Mouse (Mus musculus): Measurements from ENCODE around the gene Pjvk.

GRCm38 (mm10) chr2:76654646-76655045 is 6.4 kb downstream of the Pjvk start:
- TF ChIP-seq CTCF (IDR thresholded peaks at IDR 0.05; ENCODE audit: extremely low read depth, insufficient read depth, insufficient read length, insufficient replicate concordance) = no peak
- no peak for TF ChIP-seq POLR2A (IDR thresholded peaks at IDR 0.05; ENCODE audit: low read depth, low read length)
